Mouse (Mus musculus) layer of hippocampus, adult 6 months (tissue): ENCODE measurements around the gene Aadat. TPM values are rescaled to one million over a fixed set of nuclear protein-coding genes. Genes with fewer than 3 reads are reported as not detected.

Experiments used
- long read RNA-seq, 2 experiments: library from polyadenylated mRNA; unstranded; transcript quantifications; one replicate each; pipeline ENCODE4 v2.0.0; 2019 to 2020
- polyA plus RNA-seq: library from polyadenylated mRNA; unstranded; fragments of <200 nt; fragmentation: Nextera tagmentation; gene quantifications from 2 replicates; pipeline ENCODE4 v1.2.3, GENCODE M21; 2021

Gene Aadat
- 0.26 and 0.38 TPM in 2 replicates for polyA plus RNA-seq
- long read RNA-seq, experiment 1: 0 reads
- long read RNA-seq, experiment 2, partial matches to known transcripts: 0 of 1 reads
- long read RNA-seq, experiment 2, other reads (novel, unspliced or antisense): 0 of 1 reads

GRCm38 (mm10) chr8:60505653-60506521 lies at the start of gene Aadat:
Aadat (plus strand) TSS chr8:60505932.

GRCm38 (mm10) chr8:60503098-60503497 lies 2.6 kb upstream of the Aadat start, which contains the start of gene Gm10283:
Gm10283 (minus strand) TSS chr8:60503198.

Other genes starting within 250 kb of the Aadat start
- not detected in 2 replicates for gene Gm10283, start 2.7 kb upstream of the Aadat start, polyA plus RNA-seq
- gene Mfap3l, start 126.9 kb downstream of the Aadat start, polyA plus RNA-seq: 8.4 and 11.4 TPM in 2 replicates